Mouse (Mus musculus): ENCODE measurements around the gene Gata2. TPM values are rescaled to one million over a fixed set of nuclear protein-coding genes. Genes with fewer than 3 reads are reported as not detected.

Gene Gata2
- polyA plus RNA-seq, 1 experiment from 2014 or later, result 12.0 TPM

- Histone ChIP-seq H3K9ac (no peak overlapping the region), H3K4me1 (peaks cover 44% of the 10 kb centered on the region), H3K27ac (no peak overlapping the region), H3K4me3 (replicated peaks) (peak overlapping the region; percentile 47), H3K27me3 (replicated peaks) (peaks cover 98% of the 10 kb centered on the region), H3K9me3 (no peaks in the 10 kb centered on the region), H3K36me3 (no peaks in the 10 kb centered on the region), H3K4me2 (peak overlapping the region; percentile 69)
- 2% methylated on average over 44 of the region's 44 CpGs for WGBS
- no peak for ATAC-seq (ENCODE audit: insufficient read depth, low FRiP score, low read depth)
Observed at GRCm38 (mm10) chr6:88196733-88197312, 3.1 kb downstream of the Gata2 start.

GRCm38 (mm10) chr6:88197313-88198069 lies 3.8 kb downstream of the Gata2 start:
- no peak overlapping the region for H3K27ac ChIP-seq
- peaks cover 44% of the 10 kb centered on the region for H3K4me1 ChIP-seq
- H3K4me2 ChIP-seq, result peak overlapping the region; percentile 88
- peaks cover 98% of the 10 kb centered on the region for H3K27me3 ChIP-seq (replicated peaks)
- no peak overlapping the region for H3K9ac ChIP-seq
- 2% methylated on average over 38 of the region's 39 CpGs for WGBS
- no peak for ATAC-seq (ENCODE audit: insufficient read depth, low FRiP score, low read depth)
- peak overlapping the region; percentile 47 for H3K4me3 ChIP-seq (replicated peaks)
- no peaks in the 10 kb centered on the region for H3K36me3 ChIP-seq
- no peaks in the 10 kb centered on the region for H3K9me3 ChIP-seq

- ATAC-seq (ENCODE audit: insufficient read depth, low FRiP score, low read depth), result peak; percentile 76
- Histone ChIP-seq H3K27me3 (replicated peaks) (peaks cover 94% of the 10 kb centered on the region), H3K9me3 (no peaks in the 10 kb centered on the region), H3K4me3 (replicated peaks) (peak overlapping the region; percentile 47), H3K36me3 (no peaks in the 10 kb centered on the region), H3K27ac (no peak overlapping the region), H3K4me1 (peaks cover 45% of the 10 kb centered on the region), H3K4me2 (peak overlapping the region; percentile 88), H3K9ac (no peak overlapping the region)
- WGBS, result under 1% methylated on average over 62 of the region's 62 CpGs
Observed at GRCm38 (mm10) chr6:88198070-88198940, 4.6 kb downstream of the Gata2 start.

- H3K4me3 ChIP-seq (replicated peaks), result peak overlapping the region; percentile 47
- H3K27ac ChIP-seq, result no peak overlapping the region
- no peak for ATAC-seq (ENCODE audit: insufficient read depth, low FRiP score, low read depth)
- H3K4me1 ChIP-seq, result peaks cover 44% of the 10 kb centered on the region
- peak overlapping the region; percentile 88 for H3K4me2 ChIP-seq
- no peak overlapping the region for H3K9ac ChIP-seq
- H3K36me3 ChIP-seq, result no peaks in the 10 kb centered on the region
- WGBS, result 1% methylated on average over 39 of the region's 39 CpGs
- H3K9me3 ChIP-seq, result no peaks in the 10 kb centered on the region
- peaks cover 94% of the 10 kb centered on the region for H3K27me3 ChIP-seq (replicated peaks)
Observed at GRCm38 (mm10) chr6:88199001-88199717, 5.5 kb downstream of the Gata2 start.

GRCm38 (mm10) chr6:88199718-88200692 lies 6.3 kb downstream of the Gata2 start:
- Histone ChIP-seq H3K4me2 (peak overlapping the region; percentile 88), H3K27ac (no peak overlapping the region), H3K36me3 (no peaks in the 10 kb centered on the region), H3K4me1 (peaks cover 41% of the 10 kb centered on the region), H3K27me3 (replicated peaks) (peaks cover 95% of the 10 kb centered on the region), H3K9ac (no peak overlapping the region), H3K9me3 (no peaks in the 10 kb centered on the region), H3K4me3 (replicated peaks) (peak overlapping the region; percentile 47)
- 9% methylated on average over 50 of the region's 50 CpGs for WGBS
- no peak for ATAC-seq (ENCODE audit: insufficient read depth, low FRiP score, low read depth)

- no peak overlapping the region for H3K27ac ChIP-seq
- H3K27me3 ChIP-seq (replicated peaks), result peaks cover 94% of the 10 kb centered on the region
- H3K9me3 ChIP-seq, result no peaks in the 10 kb centered on the region
- H3K36me3 ChIP-seq, result no peaks in the 10 kb centered on the region
- H3K4me3 ChIP-seq (replicated peaks), result peak overlapping the region; percentile 47; the same call in 1 of the 2 replicates
- peaks cover 41% of the 10 kb centered on the region for H3K4me1 ChIP-seq
- no peak overlapping the region for H3K9ac ChIP-seq
- WGBS, result 25% methylated on average over 20 of the region's 20 CpGs
- H3K4me2 ChIP-seq, result no peak overlapping the region
- no peak for ATAC-seq (ENCODE audit: insufficient read depth, low FRiP score, low read depth)
Observed at GRCm38 (mm10) chr6:88200693-88201609, 7.3 kb downstream of the Gata2 start.

GRCm38 (mm10) chr6:88201926-88202700 lies 8.4 kb downstream of the Gata2 start:
- H3K27ac ChIP-seq, result peak overlapping the region; percentile 48
- peaks cover 34% of the 10 kb centered on the region for H3K4me1 ChIP-seq
- WGBS, result 26% methylated on average over 15 of the region's 15 CpGs
- H3K4me3 ChIP-seq (replicated peaks), result no peak overlapping the region
- no peak overlapping the region for H3K4me2 ChIP-seq
- no peak overlapping the region for H3K9ac ChIP-seq
- H3K9me3 ChIP-seq, result no peaks in the 10 kb centered on the region
- H3K27me3 ChIP-seq (replicated peaks), result peaks cover 92% of the 10 kb centered on the region
- no peak for ATAC-seq (ENCODE audit: insufficient read depth, low FRiP score, low read depth)
- no peaks in the 10 kb centered on the region for H3K36me3 ChIP-seq

- Histone ChIP-seq H3K36me3 (no peaks in the 10 kb centered on the region), H3K9ac (no peak overlapping the region), H3K9me3 (no peaks in the 10 kb centered on the region), H3K27me3 (replicated peaks) (peaks cover 89% of the 10 kb centered on the region), H3K27ac (peak overlapping the region; percentile 35; the same call in 1 of the 2 replicates), H3K4me2 (peak overlapping the region; percentile 19), H3K4me3 (replicated peaks) (no peak overlapping the region), H3K4me1 (peaks cover 24% of the 10 kb centered on the region)
- WGBS, result 3% methylated on average over 24 of the region's 24 CpGs
- ATAC-seq (ENCODE audit: insufficient read depth, low FRiP score, low read depth), result no peak
Observed at GRCm38 (mm10) chr6:88202921-88203690, 9.4 kb downstream of the Gata2 start.

- Histone ChIP-seq H3K9me3 (no peaks in the 10 kb centered on the region), H3K9ac (no peak overlapping the region), H3K4me3 (replicated peaks) (no peak overlapping the region), H3K4me1 (peaks cover 16% of the 10 kb centered on the region), H3K27me3 (replicated peaks) (peaks cover 81% of the 10 kb centered on the region), H3K27ac (peak overlapping the region; percentile 35; the same call in 1 of the 2 replicates), H3K4me2 (no peak overlapping the region), H3K36me3 (no peaks in the 10 kb centered on the region)
- no peak for ATAC-seq (ENCODE audit: insufficient read depth, low FRiP score, low read depth)
- WGBS, result 23% methylated on average over 10 of the region's 10 CpGs
Observed at GRCm38 (mm10) chr6:88203791-88204405, 10.2 kb downstream of the Gata2 start.
